Comparison of ENCODE assay signal across 7 mouse cellular contexts in genomic region chr10:81571501-81571876, GRCm38 (mm10). TPM values are rescaled to one million over a fixed set of nuclear protein-coding genes. Genes with fewer than 3 reads are reported as not detected.
DNase-seq lines count a peak whose midpoint lies in the region; ATAC-seq lines count a peak whose summit lies in the region.

No protein-coding gene starts in this region.

- H3K9ac ChIP-seq in embryonic facial prominence, embryonic 12.5 days: no peak overlapping the region
- H3K9ac ChIP-seq in limb, embryonic 11.5 days (ENCODE audit: low read length): 0 out of 2 replicates have a peak overlapping the region, but pooled peaks have one; percentile 37
- H3K9ac ChIP-seq in midbrain, embryonic 14.5 days (replicated peaks; ENCODE audit: low read length): no peak overlapping the region

- peak; percentile 89 for ATAC-seq in embryonic facial prominence, embryonic 12.5 days (ENCODE audit: insufficient number of reproducible peaks, insufficient read depth, low FRiP score, low TSS enrichment)
- ATAC-seq in limb, embryonic 11.5 days (ENCODE audit: insufficient number of reproducible peaks, low FRiP score, low TSS enrichment, low read depth): peak; percentile 88
- ATAC-seq in midbrain, embryonic 14.5 days (ENCODE audit: low FRiP score, low TSS enrichment): peak; percentile 91

- H3K9me3 ChIP-seq in embryonic facial prominence, embryonic 12.5 days: no peaks in the 10 kb centered on the region
- H3K9me3 ChIP-seq in limb, embryonic 11.5 days (ENCODE audit: control insufficient read depth, low read length): no peaks in the 10 kb centered on the region
- no peaks in the 10 kb centered on the region for H3K9me3 ChIP-seq in midbrain, embryonic 14.5 days (ENCODE audit: control insufficient read depth, low read length)

- WGBS in embryonic facial prominence, embryonic 12.5 days: 1% methylated on average over 18 of the region's 18 CpGs
- WGBS in limb, embryonic 11.5 days: under 1% methylated on average over 18 of the region's 18 CpGs
- under 1% methylated on average over 18 of the region's 18 CpGs for WGBS in midbrain, embryonic 14.5 days

- H3K27me3 ChIP-seq in embryonic facial prominence, embryonic 12.5 days: peaks cover 17% of the 10 kb centered on the region; the same call in 1 of the 2 replicates
- H3K27me3 ChIP-seq in limb, embryonic 11.5 days (ENCODE audit: control insufficient read depth, insufficient read depth, low read length): peaks cover 8% of the 10 kb centered on the region; the same call in 1 of the 2 replicates
- H3K27me3 ChIP-seq in midbrain, embryonic 14.5 days (ENCODE audit: control insufficient read depth, insufficient read depth, low read length): peaks cover 48% of the 10 kb centered on the region

- peak; percentile 98 for DNase-seq in adrenal gland, postnatal 25 days
- peak; percentile 100 for DNase-seq in heart, adult 11 months
- peak; percentile 98 for DNase-seq in kidney, adult 18-20 months
- DNase-seq in limb, embryonic 11.5 days (ENCODE audit: low spot score): peak; percentile 96
- DNase-seq in midbrain, embryonic 14.5 days: peak; percentile 99
- peak; percentile 88 for DNase-seq in spleen, adult 18-20 months

- peak overlapping the region; percentile 93 for H3K27ac ChIP-seq in embryonic facial prominence, embryonic 12.5 days
- H3K27ac ChIP-seq in limb, embryonic 11.5 days (replicated peaks; ENCODE audit: low read depth, low read length): peak overlapping the region; percentile 87
- H3K27ac ChIP-seq in midbrain, embryonic 14.5 days (replicated peaks; ENCODE audit: low read depth, low read length): peak overlapping the region; percentile 83

- peak overlapping the region; percentile 28 for H3K4me3 ChIP-seq in embryonic facial prominence, embryonic 12.5 days
- peak overlapping the region; percentile 25 for H3K4me3 ChIP-seq in limb, embryonic 11.5 days (ENCODE audit: low read depth, low read length)
- peak overlapping the region; percentile 36 for H3K4me3 ChIP-seq in midbrain, embryonic 14.5 days (replicated peaks; ENCODE audit: low read depth, low read length)

- H3K36me3 ChIP-seq in embryonic facial prominence, embryonic 12.5 days: peaks cover 8% of the 10 kb centered on the region
- H3K36me3 ChIP-seq in limb, embryonic 11.5 days (ENCODE audit: control insufficient read depth, insufficient read depth, low read length): no peaks in the 10 kb centered on the region
- peaks cover 2% of the 10 kb centered on the region; the same call in 1 of the 2 replicates for H3K36me3 ChIP-seq in midbrain, embryonic 14.5 days (ENCODE audit: control insufficient read depth, insufficient read depth, low read length)

- peaks cover 77% of the 10 kb centered on the region for H3K4me1 ChIP-seq in embryonic facial prominence, embryonic 12.5 days
- H3K4me1 ChIP-seq in limb, embryonic 11.5 days (ENCODE audit: control insufficient read depth, insufficient read depth, low read length): peaks cover 60% of the 10 kb centered on the region
- H3K4me1 ChIP-seq in midbrain, embryonic 14.5 days (ENCODE audit: control insufficient read depth, insufficient read depth, low read length): peaks cover 56% of the 10 kb centered on the region

- H3K4me2 ChIP-seq in embryonic facial prominence, embryonic 12.5 days (replicated peaks): peak overlapping the region; percentile 52
- peak overlapping the region; percentile 56 for H3K4me2 ChIP-seq in limb, embryonic 11.5 days (ENCODE audit: low read depth, severe bottlenecking)
- peak overlapping the region; percentile 85 for H3K4me2 ChIP-seq in midbrain, embryonic 14.5 days (ENCODE audit: low read length)

RNA-seq across cellular contexts. Expression of gene Tle2, which starts 2.9 kb away (rescaled TPM):
- total RNA-seq in adrenal gland, postnatal 25 days (2021): 52.8 and 67.8 TPM in 2 replicates
- 59.2 and 71.1 TPM in 2 replicates for polyA plus RNA-seq in embryonic facial prominence, embryonic 12.5 days (2016; fragmentation: Nextera tagmentation; extraction: Ambion mirVana)
- 13.7 and 18.4 TPM in 2 replicates for polyA plus RNA-seq in limb, embryonic 11.5 days (2014; fragmentation: Nextera tagmentation; extraction: Ambion mirVana)
- polyA plus RNA-seq in midbrain, embryonic 14.5 days (2014; fragmentation: Nextera tagmentation; extraction: Ambion mirVana): 20.4 and 25.7 TPM in 2 replicates

RNA-seq across cellular contexts. Expression of gene Aes, which starts 12.2 kb away (rescaled TPM):
- 983 and 1,070 TPM in 2 replicates for total RNA-seq in adrenal gland, postnatal 25 days (2021)
- 523 and 554 TPM in 2 replicates for polyA plus RNA-seq in embryonic facial prominence, embryonic 12.5 days (2016; fragmentation: Nextera tagmentation; extraction: Ambion mirVana)
- polyA plus RNA-seq in limb, embryonic 11.5 days (2014; fragmentation: Nextera tagmentation; extraction: Ambion mirVana): 259 and 343 TPM in 2 replicates
- 485 and 707 TPM in 2 replicates for polyA plus RNA-seq in midbrain, embryonic 14.5 days (2014; fragmentation: Nextera tagmentation; extraction: Ambion mirVana)

RNA-seq across cellular contexts. Expression of gene Gna11, which starts 26.5 kb away (rescaled TPM):
- total RNA-seq in adrenal gland, postnatal 25 days (2021): 76.8 and 77.9 TPM in 2 replicates
- 82.7 and 83.5 TPM in 2 replicates for polyA plus RNA-seq in embryonic facial prominence, embryonic 12.5 days (2016; fragmentation: Nextera tagmentation; extraction: Ambion mirVana)
- polyA plus RNA-seq in limb, embryonic 11.5 days (2014; fragmentation: Nextera tagmentation; extraction: Ambion mirVana): 80.3 and 82.1 TPM in 2 replicates
- 86.7 and 102 TPM in 2 replicates for polyA plus RNA-seq in midbrain, embryonic 14.5 days (2014; fragmentation: Nextera tagmentation; extraction: Ambion mirVana)

RNA-seq across cellular contexts. Expression of gene Tle6, which starts 29.4 kb away (rescaled TPM):
- total RNA-seq in adrenal gland, postnatal 25 days (2021): 26.4 and 37.4 TPM in 2 replicates
- polyA plus RNA-seq in embryonic facial prominence, embryonic 12.5 days (2016; fragmentation: Nextera tagmentation; extraction: Ambion mirVana): 14.4 and 16.2 TPM in 2 replicates
- 11.1 and 11.6 TPM in 2 replicates for polyA plus RNA-seq in limb, embryonic 11.5 days (2014; fragmentation: Nextera tagmentation; extraction: Ambion mirVana)
- polyA plus RNA-seq in midbrain, embryonic 14.5 days (2014; fragmentation: Nextera tagmentation; extraction: Ambion mirVana): 3.2 and 3.5 TPM in 2 replicates

RNA-seq across cellular contexts. Expression of gene BC025920, which starts 34.6 kb away (rescaled TPM):
- 2.4 and 2.6 TPM in 2 replicates for total RNA-seq in adrenal gland, postnatal 25 days (2021)
- polyA plus RNA-seq in embryonic facial prominence, embryonic 12.5 days (2016; fragmentation: Nextera tagmentation; extraction: Ambion mirVana): 1.6 and 1.7 TPM in 2 replicates
- 0.63 and 1.5 TPM in 2 replicates for polyA plus RNA-seq in limb, embryonic 11.5 days (2014; fragmentation: Nextera tagmentation; extraction: Ambion mirVana)
- polyA plus RNA-seq in midbrain, embryonic 14.5 days (2014; fragmentation: Nextera tagmentation; extraction: Ambion mirVana): 0.74 and 1.1 TPM in 2 replicates

Comparison
In these comparisons a context has a peak if more than half of its experiments do, and no peak if none do; other contexts are left out.
1. Peak in every context shown above with its lines: DNase-seq, ATAC-seq, H3K4me3 ChIP-seq and H3K27ac ChIP-seq.